Mouse (Mus musculus) gastrocnemius, postnatal 10 days (tissue): ENCODE measurements around the gene Fscn3. TPM values are rescaled to one million over a fixed set of nuclear protein-coding genes. Genes with fewer than 3 reads are reported as not detected.

Source experiments
- DNase-seq: peaks from one replicate; pipeline ENCODE4 v3.0.0; 2021; ENCODE audit warnings: mixed read lengths
- long read RNA-seq, 2 experiments: library from polyadenylated mRNA; stranded (forward); transcript quantifications; one replicate each; pipeline ENCODE4 v2.0.0; 2021
- total RNA-seq, 2 experiments: library from RNA; stranded (reverse); gene quantifications; 2 replicates each; pipeline ENCODE4 v1.2.3; 2021

The Fscn3 gene
- total RNA-seq, result not detected
- long read RNA-seq, experiment 1, result 0 reads
- long read RNA-seq, experiment 2, result 0 reads

DNA sequence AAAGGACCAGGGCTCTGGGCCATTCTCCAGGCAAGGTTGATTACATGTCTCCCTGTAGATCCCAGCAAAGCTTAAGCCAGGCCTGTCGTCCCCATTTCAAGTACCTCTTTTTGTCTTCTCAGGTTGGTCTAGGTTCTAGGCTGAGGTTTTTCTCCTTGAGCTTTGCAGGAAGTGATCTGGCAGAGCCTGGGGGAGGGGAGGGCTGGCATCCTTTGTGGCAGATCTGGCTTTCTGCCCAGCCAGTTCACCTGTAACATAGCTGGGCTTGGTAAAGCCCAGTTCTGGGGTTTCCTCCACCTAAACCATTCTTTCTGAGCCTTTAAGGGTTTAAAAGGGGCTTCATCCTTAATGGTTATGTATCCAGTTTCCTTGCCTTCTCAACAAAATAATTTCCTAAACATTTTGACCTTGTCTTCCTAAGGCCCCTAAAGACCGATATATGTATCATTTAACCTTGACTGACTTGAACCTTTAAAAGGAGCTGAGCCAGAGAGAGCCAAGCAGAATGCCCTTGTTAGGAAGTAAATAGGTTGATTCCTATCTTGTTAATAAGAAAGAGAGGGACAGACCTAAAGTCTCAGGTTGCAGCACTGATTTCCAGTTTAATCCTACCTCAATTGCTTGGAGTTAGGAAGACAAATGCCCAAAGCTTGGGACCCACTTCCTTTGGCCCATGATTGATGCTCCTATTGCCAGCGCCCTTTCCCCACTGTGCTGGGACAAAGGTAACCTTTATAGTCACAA, at the start of gene Fscn3:
Gene Fscn3 (plus strand): TSS at position 694 of the 744 bp plus-strand sequence.
- no peak for DNase-seq

DNA sequence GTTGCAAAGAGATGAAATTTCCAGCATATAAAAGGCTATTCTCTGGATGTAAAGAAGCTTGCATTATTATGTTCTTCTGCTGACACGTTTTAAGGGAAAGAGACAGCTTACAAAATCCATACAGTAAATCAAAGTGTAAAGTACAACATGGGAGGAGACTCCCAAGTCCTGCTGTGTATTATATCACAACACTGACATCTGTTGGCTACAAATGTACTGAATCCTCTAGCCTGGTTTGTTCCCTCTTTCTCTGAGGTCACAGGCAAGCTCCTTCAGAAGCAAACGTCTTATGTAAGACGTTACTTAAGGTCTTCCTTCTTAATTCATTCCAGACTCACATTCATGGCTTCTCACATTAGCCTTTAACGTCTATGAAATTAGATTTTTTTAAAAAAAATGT, 45.6 kb upstream of the Fscn3 start:
- no peak for DNase-seq

DNA sequence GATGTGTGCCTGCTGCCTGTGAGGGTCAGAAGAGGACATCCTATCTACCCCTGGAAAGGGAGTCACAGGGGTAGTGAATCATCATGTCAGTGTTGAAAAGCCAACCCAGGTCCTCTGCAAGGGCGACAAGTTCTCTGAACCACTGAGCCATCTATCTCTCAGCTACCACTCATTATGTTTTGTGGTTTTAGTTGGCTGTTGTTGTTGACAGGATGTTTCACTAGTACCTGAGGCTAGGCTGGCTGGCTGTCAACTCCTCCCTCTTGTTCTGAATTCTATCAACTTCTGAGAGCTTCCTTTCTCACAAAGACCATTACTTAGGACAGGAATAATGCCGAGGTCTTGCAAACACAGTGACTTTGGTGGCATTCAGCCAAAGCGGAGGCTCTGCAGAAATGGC, 42.4 kb upstream of the Fscn3 start:
- no peak for DNase-seq

DNA sequence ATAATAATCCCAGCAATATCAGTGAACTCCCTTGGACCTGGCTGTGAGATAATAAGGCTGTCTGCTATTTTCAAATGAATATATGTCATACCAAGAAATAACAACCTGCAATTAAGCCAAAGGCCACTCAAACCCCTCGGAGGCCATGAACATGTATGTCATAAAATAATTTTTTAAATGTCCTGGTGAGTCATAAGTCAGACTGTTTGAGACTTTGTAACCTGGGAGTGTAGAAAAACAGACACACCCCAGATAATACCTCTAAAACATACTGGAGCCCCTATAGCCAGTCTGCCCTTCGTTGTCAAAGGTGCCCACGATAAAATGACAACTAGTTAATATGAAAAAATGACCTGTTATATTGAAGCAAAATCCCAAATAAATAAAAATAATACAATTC, 38.6 kb upstream of the Fscn3 start:
- no peak for DNase-seq

DNA sequence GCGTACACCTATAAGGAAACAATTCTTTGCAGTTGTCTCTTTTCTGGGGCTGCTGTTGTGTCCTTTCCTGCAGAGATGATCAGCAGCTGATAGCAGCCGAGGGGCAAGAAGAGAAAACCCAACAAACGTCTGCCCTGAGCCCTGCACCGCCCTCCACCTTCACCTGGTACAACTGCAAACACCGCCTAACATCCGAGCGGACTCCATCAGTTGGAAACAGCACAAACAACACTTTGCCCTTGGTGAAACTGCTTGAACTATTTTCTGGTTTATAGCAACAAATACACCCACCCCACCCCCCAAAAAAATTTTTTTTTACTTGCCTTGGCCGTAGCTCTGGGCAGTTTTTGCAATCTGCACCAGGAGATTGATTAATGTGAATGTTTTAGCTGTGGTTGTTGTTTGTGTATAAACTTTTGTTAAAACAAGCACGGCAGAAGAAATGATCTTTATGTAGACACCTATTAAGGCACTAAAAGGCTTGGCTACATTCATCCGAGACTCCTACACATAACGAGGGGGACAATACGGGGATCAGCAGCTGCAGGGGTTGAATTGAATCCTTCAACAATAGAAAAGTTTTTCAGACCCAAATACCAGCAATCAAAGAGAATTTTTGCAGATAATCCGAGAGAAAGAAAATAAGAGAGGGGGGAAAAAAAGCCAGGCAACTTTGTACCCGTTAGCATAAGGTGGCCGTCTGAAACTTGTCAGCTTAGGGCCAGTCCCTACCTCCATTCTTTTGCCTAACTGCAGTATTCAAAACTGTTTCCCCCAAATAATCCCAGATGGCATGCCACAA, 31.3 kb upstream of the Fscn3 start:
- DNase-seq, result no peak

DNA sequence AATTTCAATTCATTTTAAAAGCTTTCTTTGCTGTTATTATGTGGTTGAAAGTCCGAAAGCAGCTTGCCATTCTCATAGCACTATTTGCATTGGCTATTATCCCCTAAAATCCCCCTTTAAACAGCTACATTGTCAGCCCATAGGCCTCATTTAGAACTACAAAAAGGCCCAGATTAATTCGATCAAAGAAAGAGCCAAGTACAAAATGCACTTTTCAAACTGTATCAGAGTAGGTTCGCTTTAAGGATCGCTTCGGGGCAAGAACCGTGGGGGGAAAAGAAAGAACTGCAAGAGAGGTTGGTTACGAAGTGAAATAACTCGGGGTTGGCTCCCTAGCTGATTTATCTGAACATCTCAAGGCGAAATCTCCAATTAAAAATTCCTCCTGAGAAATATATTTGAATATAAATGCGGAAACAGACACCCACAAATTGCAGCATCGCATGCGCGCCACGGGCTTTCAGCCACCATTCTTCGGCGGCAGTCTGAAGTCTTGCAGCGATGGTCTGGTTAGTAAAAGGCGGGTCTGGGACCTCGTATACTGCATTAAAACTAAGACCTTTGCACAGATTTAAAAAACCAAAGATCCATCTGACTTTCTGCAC, 30.6 kb upstream of the Fscn3 start:
- no peak for DNase-seq

DNA sequence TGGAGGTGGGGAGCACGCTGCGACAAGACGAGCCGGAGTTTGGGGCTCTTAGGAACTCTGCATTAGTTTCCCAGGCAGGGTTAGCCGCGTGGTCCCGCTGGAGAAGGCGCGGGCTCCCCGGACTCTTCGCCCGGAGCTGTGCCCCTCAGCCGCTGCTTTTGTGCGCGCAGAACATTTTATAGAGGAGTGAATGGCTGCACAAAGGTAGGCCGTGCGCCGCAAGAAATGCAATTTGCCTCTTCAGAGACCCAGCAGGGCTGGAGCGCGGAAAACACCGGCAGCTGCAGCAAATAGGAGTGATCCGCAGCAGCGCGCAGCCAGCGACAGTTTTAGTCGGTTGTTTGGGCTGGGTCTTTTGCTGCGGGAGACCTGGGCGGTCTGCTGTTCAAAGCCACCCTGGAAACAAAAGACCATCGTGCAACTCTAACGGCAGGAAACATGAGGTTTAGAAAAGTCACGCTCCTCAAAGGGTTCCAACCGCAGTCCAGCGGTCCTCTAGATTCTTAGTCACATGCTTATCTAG, 29.8 kb upstream of the Fscn3 start, which contains the start of gene Zfp800:
Gene Zfp800 (minus strand): TSS at position 325 of the 523 bp plus-strand sequence.
- peak; percentile 4 for DNase-seq

DNA sequence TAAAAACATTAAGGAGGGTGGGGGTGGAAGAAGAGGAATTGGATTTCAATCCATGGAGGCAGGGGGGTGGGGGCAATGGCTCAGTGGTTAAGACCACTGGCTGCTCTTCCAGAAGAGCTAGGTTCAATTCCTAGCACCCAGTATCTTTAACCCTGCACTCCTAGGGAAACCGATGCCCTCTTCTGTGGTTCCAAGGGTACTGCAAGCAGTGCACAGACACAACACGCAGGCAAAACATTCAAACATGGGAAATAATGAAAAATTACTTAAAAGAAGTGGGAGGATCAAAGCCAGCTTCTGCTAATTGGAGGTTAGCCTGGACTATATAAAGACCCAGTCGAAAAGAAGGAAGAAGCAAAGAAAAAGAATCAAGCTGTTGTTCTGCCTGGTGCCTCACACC, 28.9 kb upstream of the Fscn3 start:
- no peak for DNase-seq

DNA sequence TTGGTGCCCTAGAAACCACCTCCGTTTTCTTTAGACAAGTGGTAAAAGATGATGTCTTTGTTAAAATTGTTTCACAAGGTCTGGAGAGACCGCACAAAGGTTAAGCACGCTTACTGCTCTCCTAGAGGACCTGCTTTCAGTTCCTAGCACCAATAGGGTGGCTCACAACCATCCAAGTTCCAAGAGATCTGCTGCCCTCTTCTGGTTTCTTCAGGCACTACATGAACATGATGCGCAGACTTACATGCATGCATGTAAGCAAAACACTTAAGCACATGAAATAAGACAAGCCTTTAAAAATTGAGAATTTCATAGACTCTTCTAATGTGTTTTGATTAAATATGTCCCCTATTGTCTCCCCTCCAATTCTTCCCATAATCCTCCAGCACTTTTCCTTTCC, 27.8 kb upstream of the Fscn3 start:
- DNase-seq, result no peak

DNA sequence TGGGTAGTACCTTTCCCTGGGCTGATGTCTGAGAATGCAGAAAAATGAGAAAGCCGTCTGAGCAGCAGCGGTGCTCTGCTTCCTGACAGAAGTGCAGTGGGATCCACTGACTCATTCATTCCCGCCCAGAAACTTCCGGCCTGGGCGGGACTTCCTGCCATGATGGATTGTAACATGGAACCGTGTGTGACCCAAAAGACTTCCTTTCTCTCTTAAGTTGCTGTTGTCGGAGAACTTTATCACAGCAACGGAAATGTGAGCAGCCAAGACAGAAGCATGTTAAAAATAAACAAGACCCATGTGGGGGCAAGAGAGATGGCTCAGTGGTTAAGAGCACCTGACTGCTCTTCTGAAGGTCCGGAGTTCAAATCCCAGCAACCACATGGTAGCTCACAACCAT, 17.5 kb upstream of the Fscn3 start:
- no peak for DNase-seq

DNA sequence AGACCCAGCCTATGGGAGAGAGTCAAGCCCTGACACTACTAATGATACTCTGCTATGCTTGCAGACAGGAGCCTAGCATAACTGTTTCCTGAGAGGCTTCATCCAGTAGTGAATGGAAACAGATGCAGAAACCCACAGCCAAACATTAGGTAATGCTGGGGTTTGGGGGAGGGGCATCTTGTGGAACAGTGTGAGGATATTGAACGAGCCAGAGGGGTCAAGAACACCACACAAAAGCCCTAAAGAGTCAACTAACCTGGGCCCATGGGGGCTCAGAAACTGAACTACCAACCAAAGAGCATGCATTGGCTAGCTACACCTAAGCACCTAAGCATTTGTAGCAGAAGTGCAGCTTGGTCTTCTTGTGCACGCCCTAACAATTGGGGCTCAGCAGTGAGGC, 16.4 kb upstream of the Fscn3 start:
- DNase-seq, result no peak

DNA sequence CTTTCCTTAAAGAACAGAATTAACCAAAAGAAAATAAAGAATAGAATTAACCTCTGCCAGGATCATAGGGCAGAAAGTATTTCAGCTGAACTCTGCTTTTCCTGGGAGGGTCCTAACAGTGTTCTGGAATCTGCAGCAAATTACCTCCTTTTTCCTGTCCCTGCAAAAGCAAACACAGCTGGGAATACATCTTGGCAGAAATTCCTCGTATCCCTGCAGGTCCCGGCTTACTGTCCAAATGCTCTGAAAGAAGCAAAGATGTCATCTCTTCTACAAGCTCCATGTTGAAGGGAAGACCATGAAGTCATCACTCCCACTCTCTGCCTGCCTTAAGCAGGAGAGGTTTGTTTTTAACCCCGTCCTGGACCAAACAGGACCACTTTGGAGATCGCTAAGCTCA, 10.6 kb upstream of the Fscn3 start:
- no peak for DNase-seq

DNA sequence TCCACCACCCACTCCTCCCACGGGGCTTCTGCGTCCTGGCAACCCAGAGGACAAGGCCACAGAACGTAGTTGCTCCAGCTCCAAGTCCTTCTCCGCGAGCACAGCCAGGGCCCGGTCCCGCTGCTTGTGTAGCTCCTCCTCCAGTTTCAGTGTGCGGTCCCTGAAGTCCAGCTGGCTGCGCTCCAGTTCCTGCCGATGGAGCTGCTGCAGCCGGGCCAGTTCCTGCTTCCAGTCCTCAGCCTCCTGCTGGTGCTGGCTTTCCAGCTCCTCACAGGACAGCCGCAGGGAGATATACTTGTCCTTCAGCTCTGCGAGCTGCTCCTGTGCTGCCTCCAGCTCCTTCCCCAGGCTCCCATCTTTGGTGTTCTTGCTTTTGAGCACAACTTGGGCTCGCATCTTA, 9.1 kb upstream of the Fscn3 start:
- peak; percentile 91 for DNase-seq

DNA sequence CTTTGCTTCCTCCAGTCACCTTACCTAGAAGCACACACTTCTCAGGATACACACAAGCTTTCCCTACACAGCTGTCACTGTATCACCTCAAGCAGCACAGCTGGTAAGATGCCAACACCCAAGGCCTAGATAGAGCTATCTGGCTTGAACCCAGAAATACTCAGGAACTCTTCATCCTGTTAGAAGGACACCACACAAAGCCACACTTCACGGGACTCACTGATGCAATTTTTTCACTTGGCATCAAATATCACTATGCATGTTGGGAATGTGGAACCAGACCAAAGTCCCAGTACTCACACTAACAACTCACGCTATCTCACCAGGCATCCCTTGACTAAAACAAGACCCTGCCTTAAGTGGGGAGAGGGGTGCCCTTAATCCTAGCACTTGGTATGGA, 7.9 kb upstream of the Fscn3 start:
- DNase-seq, result no peak

DNA sequence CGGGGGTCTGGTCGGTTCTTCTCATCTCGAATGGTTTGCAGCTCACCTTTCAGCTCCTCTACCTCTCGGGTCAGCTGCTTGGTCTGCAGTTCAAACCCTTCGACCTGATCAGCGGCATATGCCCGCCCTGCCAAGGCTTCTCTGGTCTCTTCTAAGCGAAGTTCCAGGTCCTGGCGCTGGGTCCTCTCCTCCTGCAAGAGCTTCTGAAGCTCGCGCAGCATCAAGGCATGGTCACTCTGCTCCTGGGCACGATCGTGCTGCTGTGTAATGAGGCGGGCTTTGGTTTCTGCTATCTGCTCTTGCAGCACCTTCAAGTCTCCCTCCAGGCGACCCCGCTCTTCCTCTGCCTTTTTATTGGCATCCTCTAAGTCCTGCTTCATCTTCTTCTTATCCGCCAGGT, 7.2 kb upstream of the Fscn3 start:
- no peak for DNase-seq

DNA sequence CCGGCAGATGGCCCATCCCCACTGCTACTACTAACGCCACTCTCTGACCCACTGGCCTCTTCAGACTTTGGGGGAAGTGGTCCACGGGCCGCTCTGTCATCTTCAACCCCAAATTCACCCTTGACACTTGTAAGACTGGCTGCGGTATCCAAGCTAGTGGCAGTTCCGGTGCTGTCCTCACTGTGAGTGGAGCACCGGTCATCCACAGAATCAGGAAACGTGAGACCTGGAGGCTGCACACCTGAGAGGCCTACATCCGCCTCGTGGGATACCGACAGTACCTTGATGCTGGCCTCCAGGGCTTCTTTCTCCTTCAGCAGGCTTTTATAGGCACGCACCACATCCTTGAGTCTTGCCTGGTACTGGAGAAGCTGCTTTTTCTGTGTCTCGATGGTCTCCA, 6.7 kb upstream of the Fscn3 start:
- DNase-seq, result no peak

DNA sequence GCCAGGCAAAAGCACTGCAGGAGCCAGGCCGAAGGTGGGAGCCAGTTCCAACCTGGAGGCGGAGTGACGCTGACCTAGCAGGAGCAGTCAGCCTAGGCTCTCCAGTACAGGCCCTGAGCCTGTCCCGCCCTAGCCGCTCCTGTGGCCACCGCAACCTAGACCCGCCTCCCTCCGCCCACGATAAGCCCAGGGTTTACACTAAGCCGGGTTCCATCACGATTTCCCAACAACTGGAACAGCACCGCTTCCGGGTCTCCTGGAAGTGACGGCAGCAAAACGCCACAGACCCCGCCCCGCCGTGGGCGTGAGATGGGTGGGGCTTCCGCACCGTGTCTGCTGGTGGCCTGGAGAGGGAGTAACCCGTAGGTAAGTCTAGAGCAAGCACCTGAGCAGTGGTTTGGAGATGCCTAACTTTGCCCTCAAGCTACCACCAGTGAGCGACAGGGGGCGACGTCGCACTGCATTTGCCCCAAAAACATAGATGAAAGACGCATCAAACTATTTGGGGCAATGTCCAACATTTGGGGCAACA, 6.1 kb upstream of the Fscn3 start:
- peak; percentile 95 for DNase-seq

DNA sequence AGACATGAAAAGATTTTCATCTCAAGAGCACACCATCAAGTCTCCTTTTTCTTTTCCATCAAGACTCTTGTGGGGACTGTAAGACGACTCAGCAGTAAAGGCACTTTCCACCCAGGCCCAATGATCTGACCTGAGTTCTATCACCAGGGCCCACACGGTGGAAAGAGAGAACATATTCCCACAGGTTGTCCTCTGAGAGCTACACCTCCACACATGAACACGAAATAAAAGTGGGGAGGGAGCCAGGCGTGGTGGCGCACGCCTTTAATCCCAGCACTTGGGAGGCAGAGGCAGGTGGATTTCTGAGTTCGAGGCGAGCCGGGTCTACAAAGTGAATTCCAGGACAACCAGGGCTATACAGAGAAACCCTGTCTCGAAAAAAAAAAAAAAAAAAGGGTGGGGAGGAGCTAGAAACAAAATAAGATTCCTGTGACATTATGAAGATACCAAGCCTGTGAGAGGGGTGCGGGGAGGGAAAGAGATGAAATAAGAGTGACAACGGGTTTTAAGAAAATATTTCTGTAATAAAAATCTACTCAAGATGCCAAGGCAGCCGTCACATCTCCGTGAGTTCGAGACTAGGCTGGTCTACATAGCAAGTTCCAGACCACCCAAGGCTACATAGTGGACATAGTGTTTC, 4.8 kb upstream of the Fscn3 start:
- no peak for DNase-seq

DNA sequence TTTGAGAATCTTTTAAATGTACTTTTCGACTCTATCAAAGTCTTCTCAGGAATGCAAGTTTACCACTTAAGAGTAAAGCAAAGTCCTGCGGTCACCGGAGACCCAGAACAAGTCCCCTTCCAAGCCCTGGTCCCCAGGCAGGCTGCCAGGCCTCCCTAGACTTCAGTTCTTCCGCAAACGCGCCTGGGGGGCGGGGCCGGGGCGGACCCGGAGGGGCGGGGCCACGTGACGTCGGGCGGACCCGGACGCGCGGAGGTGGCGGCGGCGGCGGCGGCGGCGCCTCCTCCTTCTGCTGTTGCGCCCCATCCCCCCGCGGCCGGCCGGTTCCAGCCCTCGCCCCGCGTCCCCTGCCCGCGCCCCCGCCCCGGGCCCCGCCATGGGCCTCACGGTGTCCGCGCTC, 4.3 kb upstream of the Fscn3 start, which contains the start of gene Arf5:
Gene Arf5 (plus strand): TSS at position 248 of the 400 bp plus-strand sequence.
- DNase-seq, result peak; percentile 99

DNA sequence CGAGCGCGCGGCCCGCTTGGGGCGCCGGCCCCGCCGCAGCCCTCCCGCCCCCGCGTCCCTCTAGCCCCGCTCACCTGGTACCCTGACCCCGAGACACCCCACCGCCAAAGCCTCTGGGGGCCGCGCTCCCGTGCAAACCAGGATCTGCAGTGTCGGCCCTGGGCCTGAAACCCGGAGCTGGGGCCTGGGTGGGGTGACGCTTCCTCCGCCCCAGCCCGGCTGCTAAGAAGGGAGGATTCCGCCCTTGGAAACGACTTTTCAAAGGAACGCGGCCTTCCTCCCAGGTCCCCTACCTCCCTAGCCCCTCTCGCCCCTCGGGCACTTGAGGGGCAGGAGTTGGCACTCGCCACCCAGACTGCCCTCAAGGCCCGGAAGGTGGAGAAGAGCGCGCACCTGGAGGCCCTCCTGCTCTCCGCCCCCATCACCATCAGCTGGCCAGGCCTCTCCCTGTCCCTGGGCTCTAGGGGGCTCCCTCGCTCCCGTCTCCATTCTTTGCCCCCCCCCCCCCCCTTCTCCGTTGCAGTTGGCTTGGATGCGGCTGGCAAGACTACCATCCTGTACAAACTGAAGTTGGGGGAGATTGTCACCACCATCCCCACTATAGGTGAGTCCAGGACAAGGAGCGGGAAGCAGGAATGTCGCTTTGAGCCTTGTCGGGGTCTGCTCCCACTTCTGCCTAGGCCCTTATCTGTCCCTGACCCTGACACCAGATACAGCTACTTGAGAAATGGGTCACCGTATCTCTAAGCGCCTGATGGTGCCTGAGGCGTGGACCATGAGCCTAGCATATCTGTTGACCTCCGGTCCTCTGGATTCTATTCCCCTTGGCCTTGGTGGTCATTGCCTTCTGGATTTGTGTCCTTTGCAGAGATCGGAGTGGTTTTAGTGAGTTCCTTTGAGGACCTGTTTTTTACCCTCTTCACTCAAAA, 3.6 kb upstream of the Fscn3 start:
- DNase-seq, result peak; percentile 51

DNA sequence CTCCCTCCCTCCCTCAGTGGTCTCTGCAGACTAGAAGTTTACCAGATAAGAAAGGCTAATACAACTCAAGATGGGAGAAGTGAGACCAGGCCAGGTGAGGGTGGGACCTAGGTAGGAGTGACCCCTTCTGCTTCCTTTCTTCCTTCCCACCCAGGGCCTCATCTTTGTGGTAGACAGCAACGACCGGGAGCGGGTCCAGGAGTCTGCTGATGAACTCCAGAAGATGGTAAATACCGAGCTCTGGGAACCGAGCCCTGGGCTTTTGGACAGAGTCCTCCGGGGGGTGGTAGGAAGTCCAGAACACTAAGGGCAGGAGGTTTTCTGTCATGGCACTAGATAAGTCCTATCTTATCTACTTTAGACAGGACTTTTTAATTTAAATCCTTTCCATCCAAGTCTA, 2.6 kb upstream of the Fscn3 start:
- DNase-seq, result no peak
